Comparison of ENCODE assay signal across 12 mouse cellular contexts in the genomic region with DNA sequence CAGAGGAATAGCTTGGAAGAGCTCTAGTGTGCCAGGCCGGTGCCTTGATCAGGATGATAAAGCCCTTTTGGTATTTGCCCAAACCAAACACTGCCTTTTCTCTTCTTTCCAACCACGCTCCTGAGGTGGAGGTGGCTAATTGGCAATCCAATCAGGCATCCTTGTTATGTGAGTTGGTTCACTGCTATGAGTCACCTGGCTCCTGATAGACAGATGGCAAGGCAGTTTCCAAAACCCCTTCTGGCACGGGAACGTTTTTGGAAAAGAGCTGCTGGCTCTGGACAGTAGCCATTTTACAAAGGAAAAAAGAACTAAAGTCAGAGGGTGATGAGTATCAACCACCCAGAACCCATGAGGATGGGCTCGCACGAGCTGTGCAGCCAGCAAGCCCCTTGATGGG. TPM values are rescaled to one million over a fixed set of nuclear protein-coding genes. Genes with fewer than 3 reads are reported as not detected.
DNase-seq lines count a peak whose midpoint lies in the region; ATAC-seq lines count a peak whose summit lies in the region.
"Had no signal": no experiment of that assay in that cellular context is flagged by ENCODE, and none has a peak within 500 bp of the region (broad histone marks: within the 10 kb centered on the region; RNA-seq: fewer than 3 reads in every experiment).

No protein-coding gene starts in this region.

- 67% methylated on average over 6 of the region's 6 CpGs for WGBS in heart, embryonic 12.5 days

- H3K4me2 ChIP-seq in heart, embryonic 12.5 days = no peak overlapping the region
- H3K4me2 ChIP-seq: embryonic facial prominence, embryonic 13.5 days; lung, embryonic 14.5 days; midbrain, embryonic 13.5 days had no signal

- DNase-seq in right cerebral cortex, postnatal 25 days = peak; percentile 36
- DNase-seq in right cerebral cortex, postnatal 4 days = no peak
- peak; percentile 96 for DNase-seq in cerebellum, adult 9-10 months
- DNase-seq in layer of hippocampus, adult 18-20 months (ENCODE audit: low spot score in 2 of 2) = peak; percentile 41 to 67
- peak; percentile 26 for DNase-seq in telencephalon, adult 2 months (ENCODE audit: low read depth, low spot score)
- DNase-seq in adrenal gland, adult (ENCODE audit: inconsistent age in 2 of 2, low spot score in 1 of 2) = no peak
- DNase-seq in adrenal gland, adult 2 months = no peak
- DNase-seq: lung, embryonic 14.5 days had no signal

- no peak overlapping the region for H3K27ac ChIP-seq in heart, embryonic 12.5 days (ENCODE audit: poor library complexity, severe bottlenecking)
- H3K27ac ChIP-seq: left cerebral cortex, adult 2 months; midbrain, embryonic 13.5 days had no signal

- peaks cover 11% of the 10 kb centered on the region; the same call in 1 of the 2 replicates for H3K27me3 ChIP-seq in heart, embryonic 12.5 days (replicated peaks)
- H3K27me3 ChIP-seq: embryonic facial prominence, embryonic 13.5 days; midbrain, embryonic 13.5 days had no signal

- no peaks in the 10 kb centered on the region for H3K36me3 ChIP-seq in heart, embryonic 12.5 days
- H3K36me3 ChIP-seq: embryonic facial prominence, embryonic 13.5 days; midbrain, embryonic 13.5 days had no signal

- H3K4me1 ChIP-seq in heart, embryonic 12.5 days (replicated peaks) = no peaks in the 10 kb centered on the region
- H3K4me1 ChIP-seq: midbrain, embryonic 13.5 days had no signal

- 0 out of 2 replicates have a peak, but pooled peaks cover 4% of the 10 kb centered on the region for H3K9me3 ChIP-seq in heart, embryonic 12.5 days (replicated peaks)
- H3K9me3 ChIP-seq: midbrain, embryonic 13.5 days had no signal

- H3K9ac ChIP-seq in heart, embryonic 12.5 days = no peak overlapping the region
- H3K9ac ChIP-seq: embryonic facial prominence, embryonic 13.5 days; lung, embryonic 14.5 days; midbrain, embryonic 13.5 days had no signal

- no peak overlapping the region for H3K4me3 ChIP-seq in heart, embryonic 12.5 days
- H3K4me3 ChIP-seq: embryonic facial prominence, embryonic 13.5 days; left cerebral cortex, adult 2 months; midbrain, embryonic 13.5 days had no signal

- ATAC-seq in heart, embryonic 12.5 days (ENCODE audit: insufficient number of reproducible peaks, low FRiP score) = no peak
- ATAC-seq: midbrain, embryonic 13.5 days had no signal

RNA-seq across cellular contexts. Expression of a gene that starts 50.9 kb away (rescaled TPM):
- 10 to 100 TPM; 14.8 to 15.1 TPM for total RNA-seq in layer of hippocampus, adult 18-20 months (2021)
- 0.15 TPM in 1 of 2 replicates, not detected in the other for polyA plus RNA-seq in heart, embryonic 12.5 days (2016; fragmentation: Nextera tagmentation; extraction: Ambion mirVana)
- 10 to 100 TPM in 1 of 2 experiments, 1 to 10 TPM in 1; 1.4 to 40.9 TPM for total RNA-seq in adrenal gland, adult 2 months (2021)
- 0.46 and 0.83 TPM in 2 replicates for polyA plus RNA-seq in adrenal gland, adult 2 months (2012; rRNA removed)
- polyA plus RNA-seq: lung, embryonic 14.5 days had no signal

Comparison
In these comparisons a context has a peak if more than half of its experiments do, and no peak if none do; other contexts are left out.
1. DNase-seq: peak in right cerebral cortex, postnatal 25 days (single experiment), cerebellum, adult 9-10 months (single experiment), layer of hippocampus, adult 18-20 months (2 of 2) and telencephalon, adult 2 months (single experiment); none in right cerebral cortex, postnatal 4 days (single experiment), adrenal gland, adult (0 of 2) and adrenal gland, adult 2 months (single experiment).